Mouse (Mus musculus) forebrain, embryonic 14.5 days (tissue): ENCODE measurements around the gene Nav2. TPM values are rescaled to one million over a fixed set of nuclear protein-coding genes. Genes with fewer than 3 reads are reported as not detected.

Experiments used
- ATAC-seq: fragments of 200-750 bp; cut with Nextera tagmentation; 2 replicates; pipeline ENCODE4 v1.8.0; 2017; ENCODE audit warnings: mild to moderate bottlenecking, moderate library complexity
- DNase-seq: peaks from one replicate; pipeline ENCODE4 v3.0.0-alpha.2; 2015; ENCODE audit warnings: low spot score
- H3K27ac ChIP-seq: fragments of 300-500 bp; sonication (generic); 2 replicates; pipeline ENCODE4 v1.5.1; 2014; ENCODE audit warnings: low read depth, mild to moderate bottlenecking, control low read depth, low read length, moderate library complexity
- H3K27me3 ChIP-seq: fragments of 300-500 bp; sonication (generic); replicated peaks from 2 replicates; pipeline ENCODE4 v1.6.1; 2014; ENCODE audit warnings: low read length, control low read depth, mixed read lengths; ENCODE audit not compliant: control insufficient read depth, insufficient read depth
- H3K36me3 ChIP-seq: fragments of 300-500 bp; sonication (generic); 2 replicates; pipeline ENCODE4 v1.6.1; 2014; ENCODE audit warnings: low read length, control low read depth; ENCODE audit not compliant: control insufficient read depth, insufficient read depth
- H3K4me1 ChIP-seq: fragments of 300-500 bp; sonication (generic); 2 replicates; pipeline ENCODE4 v1.6.1; 2014; ENCODE audit warnings: antibody characterized with exemption, low read length, control low read depth; ENCODE audit not compliant: control insufficient read depth, insufficient read depth
- H3K4me2 ChIP-seq: fragments of 300-500 bp; sonication (generic); 2 replicates; pipeline ENCODE4 v1.6.1; 2014; ENCODE audit warnings: mild to moderate bottlenecking, control low read depth, low read length
- H3K4me3 ChIP-seq: fragments of 300-500 bp; sonication (generic); 2 replicates; pipeline ENCODE4 v1.5.1; 2014; ENCODE audit warnings: low read depth, low read length, control low read depth
- H3K9ac ChIP-seq: fragments of 300-500 bp; sonication (generic); 2 replicates; pipeline ENCODE4 v1.6.1; 2014; ENCODE audit warnings: mild to moderate bottlenecking, low read length, control low read depth, moderate library complexity
- H3K9me3 ChIP-seq: fragments of 300-500 bp; sonication (generic); replicated peaks from 2 replicates; pipeline ENCODE4 v1.6.1; 2016; ENCODE audit warnings: low read length, control low read depth, mixed read lengths; ENCODE audit not compliant: control insufficient read depth
- WGBS: fragments of 180-500 bp; shearing (Covaris S2); extraction: QIAGEN DNeasy Blood & Tissue Kit; methylation state at CpG from one replicate; pipeline ENCODE4 v1.1.7; 2014; 5-methylcytosine and 5-hydroxymethylcytosine counted together
- polyA plus RNA-seq: library from polyadenylated mRNA; unstranded; fragments of >200 nt; fragmentation: Nextera tagmentation; extraction: Ambion mirVana; gene quantifications from 2 replicates; pipeline ENCODE4 v1.2.1, GENCODE M21; 2014

The Nav2 gene
- polyA plus RNA-seq, 1 experiment from 2014 or later = 6.3 TPM

- Histone ChIP-seq H3K36me3 (no peaks in the 10 kb centered on the region), H3K4me3 (no peak overlapping the region), H3K4me1 (no peaks in the 10 kb centered on the region), H3K27ac (no peak overlapping the region), H3K9me3 (no peaks in the 10 kb centered on the region), H3K9ac (no peak overlapping the region), H3K27me3 (no peaks in the 10 kb centered on the region), H3K4me2 (no peak overlapping the region)
- 92% methylated on average over 6 of the region's 6 CpGs for WGBS
- no peak for ATAC-seq
- DNase-seq = no peak
Observed at GRCm38 (mm10) chr7:49475282-49475681, 566.8 kb downstream of the Nav2 start.

- H3K4me3 ChIP-seq = no peak overlapping the region
- DNase-seq (no peak), ATAC-seq (no peak)
- H3K36me3 ChIP-seq = no peaks in the 10 kb centered on the region
- WGBS = 97% methylated on average over 8 of the region's 8 CpGs
- no peaks in the 10 kb centered on the region for H3K27me3 ChIP-seq
- H3K27ac ChIP-seq = no peak overlapping the region
- no peak overlapping the region for H3K9ac ChIP-seq
- H3K4me2 ChIP-seq = no peak overlapping the region
- no peaks in the 10 kb centered on the region for H3K4me1 ChIP-seq
- H3K9me3 ChIP-seq = no peaks in the 10 kb centered on the region
Observed at GRCm38 (mm10) chr7:49476163-49476562, 567.6 kb downstream of the Nav2 start.

GRCm38 (mm10) chr7:49476666-49477065 lies 568.1 kb downstream of the Nav2 start:
- Histone ChIP-seq H3K9me3 (no peaks in the 10 kb centered on the region), H3K4me2 (no peak overlapping the region), H3K27ac (no peak overlapping the region), H3K4me1 (no peaks in the 10 kb centered on the region), H3K27me3 (no peaks in the 10 kb centered on the region), H3K9ac (no peak overlapping the region), H3K4me3 (no peak overlapping the region), H3K36me3 (no peaks in the 10 kb centered on the region)
- 58% methylated on average over 5 of the region's 5 CpGs for WGBS
- ATAC-seq (no peak), DNase-seq (no peak)

- no peaks in the 10 kb centered on the region for H3K4me1 ChIP-seq
- no peaks in the 10 kb centered on the region for H3K9me3 ChIP-seq
- no peaks in the 10 kb centered on the region for H3K27me3 ChIP-seq
- no peak overlapping the region for H3K4me2 ChIP-seq
- ATAC-seq (no peak), DNase-seq (no peak)
- H3K27ac ChIP-seq = no peak overlapping the region
- H3K36me3 ChIP-seq = no peaks in the 10 kb centered on the region
- no peak overlapping the region for H3K4me3 ChIP-seq
- H3K9ac ChIP-seq = no peak overlapping the region
- 84% methylated on average over 9 of the region's 9 CpGs for WGBS
Observed at GRCm38 (mm10) chr7:49477076-49477975, 568.8 kb downstream of the Nav2 start.

GRCm38 (mm10) chr7:49477976-49478349 lies 569.4 kb downstream of the Nav2 start:
- no peaks in the 10 kb centered on the region for H3K36me3 ChIP-seq
- DNase-seq = no peak
- no peak overlapping the region for H3K4me2 ChIP-seq
- no peak for ATAC-seq
- WGBS = 64% methylated on average over 7 of the region's 7 CpGs
- no peak overlapping the region for H3K9ac ChIP-seq
- no peaks in the 10 kb centered on the region for H3K4me1 ChIP-seq
- no peak overlapping the region for H3K4me3 ChIP-seq
- H3K9me3 ChIP-seq = no peaks in the 10 kb centered on the region
- no peaks in the 10 kb centered on the region for H3K27me3 ChIP-seq
- no peak overlapping the region for H3K27ac ChIP-seq

- ATAC-seq = no peak
- DNase-seq = no peak
- no peak overlapping the region for H3K9ac ChIP-seq
- peaks cover under 1% of the 10 kb centered on the region; the same call in 1 of the 2 replicates for H3K4me1 ChIP-seq
- H3K9me3 ChIP-seq = no peaks in the 10 kb centered on the region
- no peak overlapping the region for H3K4me2 ChIP-seq
- no peaks in the 10 kb centered on the region for H3K36me3 ChIP-seq
- H3K27me3 ChIP-seq = no peaks in the 10 kb centered on the region
- WGBS = 90% methylated on average over 4 of the region's 4 CpGs
- H3K4me3 ChIP-seq = no peak overlapping the region
- H3K27ac ChIP-seq = no peak overlapping the region
Observed at GRCm38 (mm10) chr7:49478886-49479285, 570.4 kb downstream of the Nav2 start.

GRCm38 (mm10) chr7:49480962-49481361 lies 572.4 kb downstream of the Nav2 start:
- no peak overlapping the region for H3K4me2 ChIP-seq
- H3K4me3 ChIP-seq = no peak overlapping the region
- H3K27me3 ChIP-seq = 0 out of 2 replicates have a peak, but pooled peaks cover 2% of the 10 kb centered on the region
- no peaks in the 10 kb centered on the region for H3K36me3 ChIP-seq
- WGBS = 52% methylated on average over 8 of the region's 8 CpGs
- peaks cover 16% of the 10 kb centered on the region for H3K4me1 ChIP-seq
- DNase-seq (no peak), ATAC-seq (no peak)
- H3K9ac ChIP-seq = no peak overlapping the region
- no peak overlapping the region for H3K27ac ChIP-seq
- no peaks in the 10 kb centered on the region for H3K9me3 ChIP-seq

- H3K36me3 ChIP-seq = no peaks in the 10 kb centered on the region
- peak; percentile 32; the same call in 1 of the 2 replicates for ATAC-seq
- H3K27me3 ChIP-seq = 0 out of 2 replicates have a peak, but pooled peaks cover 5% of the 10 kb centered on the region
- peak overlapping the region; percentile 71; the same call in 1 of the 2 replicates for H3K27ac ChIP-seq
- H3K9ac ChIP-seq = no peak overlapping the region
- peaks cover 16% of the 10 kb centered on the region for H3K4me1 ChIP-seq
- no peak for DNase-seq
- H3K4me3 ChIP-seq = no peak overlapping the region
- H3K9me3 ChIP-seq = no peaks in the 10 kb centered on the region
- no peak overlapping the region for H3K4me2 ChIP-seq
- 12% methylated on average over 11 of the region's 11 CpGs for WGBS
Observed at GRCm38 (mm10) chr7:49484036-49484744, 575.7 kb downstream of the Nav2 start.
